Mouse (Mus musculus): ENCODE measurements around the gene Myh7.
"Not testable (repeated sequence)": the region's sequence is repeated elsewhere in the genome, so short reads cannot be mapped to it uniquely, and the experiment has no call there.

Myh7 gene

GRCm38 (mm10) chr14:54968344-54968743 is 26.1 kb downstream of the Myh7 start:
- DNase-seq (ENCODE audit: low spot score in 2 of 2) = no peak

- DNase-seq (ENCODE audit: low spot score in 2 of 2) = no peak
Observed at GRCm38 (mm10) chr14:54967874-54968273, 26.6 kb downstream of the Myh7 start.

GRCm38 (mm10) chr14:54966320-54966977 is 28.0 kb downstream of the Myh7 start, which contains the start of gene Myh6:
Gene Myh6, minus strand, starts transcription at chr14:54966927.
- DNase-seq (ENCODE audit: low spot score in 2 of 2) = no peak

- no peak for DNase-seq (ENCODE audit: low spot score in 2 of 2)
Observed at GRCm38 (mm10) chr14:54965631-54966030, 28.8 kb downstream of the Myh7 start.

- no peak for DNase-seq (ENCODE audit: low spot score in 2 of 2)
Observed at GRCm38 (mm10) chr14:54965044-54965443, 29.4 kb downstream of the Myh7 start.

GRCm38 (mm10) chr14:54963727-54964126 is 30.7 kb downstream of the Myh7 start:
- no peak for DNase-seq (ENCODE audit: low spot score in 2 of 2)

- no peak for DNase-seq (ENCODE audit: low spot score in 2 of 2)
Observed at GRCm38 (mm10) chr14:54962714-54963113, 31.7 kb downstream of the Myh7 start.

GRCm38 (mm10) chr14:54961487-54961886 is 32.9 kb downstream of the Myh7 start:
- no peak for DNase-seq (ENCODE audit: low spot score in 2 of 2)

- no peak for DNase-seq (ENCODE audit: low spot score in 2 of 2)
Observed at GRCm38 (mm10) chr14:54960769-54961168, 33.7 kb downstream of the Myh7 start.

GRCm38 (mm10) chr14:54959853-54960613 is 34.4 kb downstream of the Myh7 start:
- not testable (repeated sequence) for DNase-seq (ENCODE audit: low spot score in 2 of 2)

- no peak for DNase-seq (ENCODE audit: low spot score in 2 of 2)
Observed at GRCm38 (mm10) chr14:54959197-54959596, 35.2 kb downstream of the Myh7 start.

- no peak for DNase-seq (ENCODE audit: low spot score in 2 of 2)
Observed at GRCm38 (mm10) chr14:54958503-54958902, 35.9 kb downstream of the Myh7 start.

- DNase-seq (ENCODE audit: low spot score in 2 of 2) = no peak
Observed at GRCm38 (mm10) chr14:54956533-54956932, 37.9 kb downstream of the Myh7 start.

GRCm38 (mm10) chr14:54955481-54955880 is 38.9 kb downstream of the Myh7 start:
- no peak for DNase-seq (ENCODE audit: low spot score in 2 of 2)

GRCm38 (mm10) chr14:54954474-54954873 is 40.0 kb downstream of the Myh7 start:
- DNase-seq (ENCODE audit: low spot score in 2 of 2) = no peak

- DNase-seq (ENCODE audit: low spot score in 2 of 2) = no peak
Observed at GRCm38 (mm10) chr14:54953664-54954206, 40.7 kb downstream of the Myh7 start.

- DNase-seq (ENCODE audit: low spot score in 2 of 2) = no peak
Observed at GRCm38 (mm10) chr14:54951587-54951986, 42.8 kb downstream of the Myh7 start.

- no peak for DNase-seq (ENCODE audit: low spot score in 2 of 2)
Observed at GRCm38 (mm10) chr14:54950493-54950892, 43.9 kb downstream of the Myh7 start.

- DNase-seq (ENCODE audit: low spot score in 2 of 2) = no peak
Observed at GRCm38 (mm10) chr14:54948781-54949180, 45.6 kb downstream of the Myh7 start.

- DNase-seq (ENCODE audit: low spot score in 2 of 2) = not testable (repeated sequence)
Observed at GRCm38 (mm10) chr14:54947008-54947407, 47.4 kb downstream of the Myh7 start.

GRCm38 (mm10) chr14:54945975-54946704 is 48.3 kb downstream of the Myh7 start:
- no peak for DNase-seq (ENCODE audit: low spot score in 2 of 2)

GRCm38 (mm10) chr14:54944939-54945338 is 49.5 kb downstream of the Myh7 start:
- DNase-seq (ENCODE audit: low spot score in 2 of 2) = no peak

Data from spleen, postnatal 4 days (tissue).